In genomic region chr12:110207246-110207852, GRCm38 (mm10) we compare ENCODE assay signal across 13 mouse cellular contexts.
DNase-seq lines count a peak whose midpoint lies in the region; ATAC-seq and TF ChIP-seq lines count a peak whose summit lies in the region.
"Had no signal": no experiment of that assay in that cellular context is flagged by ENCODE, and none has a peak within 500 bp of the region (broad histone marks: within the 10 kb centered on the region; RNA-seq: fewer than 3 reads in every experiment).

No protein-coding gene starts in this region.

- no peak for ATAC-seq in intestine, embryonic 15.5 days
- ATAC-seq in intestine, embryonic 16.5 days: no peak
- no peak for ATAC-seq in midbrain, postnatal 0 days (ENCODE audit: low FRiP score)
- no peak for ATAC-seq in midbrain, embryonic 16.5 days
- ATAC-seq in forebrain, embryonic 12.5 days (ENCODE audit: low FRiP score): no peak
- ATAC-seq in heart, embryonic 12.5 days (ENCODE audit: insufficient number of reproducible peaks, low FRiP score): no peak
- ATAC-seq: CD4-positive, CD25-positive, alpha-beta regulatory T cell, adult 4 months; forebrain, embryonic 16.5 days had no signal

- no peaks in the 10 kb centered on the region for H3K36me3 ChIP-seq in intestine, embryonic 15.5 days
- H3K36me3 ChIP-seq in intestine, embryonic 16.5 days (ENCODE audit: control insufficient read depth, insufficient read depth, low read length): no peaks in the 10 kb centered on the region
- H3K36me3 ChIP-seq in midbrain, postnatal 0 days (ENCODE audit: insufficient read depth, low read length): no peaks in the 10 kb centered on the region
- H3K36me3 ChIP-seq in midbrain, embryonic 16.5 days (ENCODE audit: control insufficient read depth, insufficient read depth, low read length): no peaks in the 10 kb centered on the region
- H3K36me3 ChIP-seq in forebrain, embryonic 12.5 days (replicated peaks): no peaks in the 10 kb centered on the region
- H3K36me3 ChIP-seq in heart, embryonic 12.5 days: no peaks in the 10 kb centered on the region
- H3K36me3 ChIP-seq: limb, embryonic 13.5 days; neural tube, embryonic 13.5 days had no signal

- H3K9me3 ChIP-seq in intestine, embryonic 15.5 days: no peaks in the 10 kb centered on the region
- no peaks in the 10 kb centered on the region for H3K9me3 ChIP-seq in intestine, embryonic 16.5 days (ENCODE audit: control insufficient read depth, low read length)
- no peaks in the 10 kb centered on the region for H3K9me3 ChIP-seq in midbrain, postnatal 0 days (ENCODE audit: low read length)
- H3K9me3 ChIP-seq in midbrain, embryonic 16.5 days (replicated peaks; ENCODE audit: control insufficient read depth, low read length, poor library complexity, severe bottlenecking): no peaks in the 10 kb centered on the region
- no peaks in the 10 kb centered on the region for H3K9me3 ChIP-seq in forebrain, embryonic 12.5 days
- H3K9me3 ChIP-seq in heart, embryonic 12.5 days (replicated peaks): no peaks in the 10 kb centered on the region
- H3K9me3 ChIP-seq: limb, embryonic 13.5 days; neural tube, embryonic 13.5 days had no signal

- H3K4me2 ChIP-seq in intestine, embryonic 15.5 days (replicated peaks): no peak overlapping the region; the same call in 1 of the 2 replicates
- no peak overlapping the region for H3K4me2 ChIP-seq in intestine, embryonic 16.5 days (ENCODE audit: low read depth, low read length)
- no peak overlapping the region for H3K4me2 ChIP-seq in midbrain, postnatal 0 days (ENCODE audit: low read depth, low read length, poor library complexity, severe bottlenecking)
- no peak overlapping the region for H3K4me2 ChIP-seq in midbrain, embryonic 16.5 days (ENCODE audit: low read length)
- H3K4me2 ChIP-seq in forebrain, embryonic 12.5 days: no peak overlapping the region
- no peak overlapping the region; the same call in 1 of the 2 replicates for H3K4me2 ChIP-seq in heart, embryonic 12.5 days
- H3K4me2 ChIP-seq: limb, embryonic 13.5 days; neural tube, embryonic 13.5 days had no signal

- H3K4me3 ChIP-seq in intestine, embryonic 15.5 days (replicated peaks): no peak overlapping the region
- H3K4me3 ChIP-seq in intestine, embryonic 16.5 days (ENCODE audit: low read length): no peak overlapping the region
- H3K4me3 ChIP-seq in midbrain, postnatal 0 days (ENCODE audit: low read depth, low read length): no peak overlapping the region
- no peak overlapping the region for H3K4me3 ChIP-seq in midbrain, embryonic 16.5 days (ENCODE audit: low read depth, low read length)
- H3K4me3 ChIP-seq in forebrain, embryonic 12.5 days (replicated peaks): no peak overlapping the region
- H3K4me3 ChIP-seq in heart, embryonic 12.5 days: no peak overlapping the region
- H3K4me3 ChIP-seq: limb, embryonic 13.5 days; neural tube, embryonic 13.5 days had no signal

- H3K27me3 ChIP-seq in intestine, embryonic 15.5 days (replicated peaks): 0 out of 2 replicates have a peak, but pooled peaks cover 4% of the 10 kb centered on the region
- H3K27me3 ChIP-seq in intestine, embryonic 16.5 days (replicated peaks; ENCODE audit: control insufficient read depth, insufficient read depth, low read length): no peaks in the 10 kb centered on the region
- no peaks in the 10 kb centered on the region for H3K27me3 ChIP-seq in midbrain, postnatal 0 days (ENCODE audit: insufficient read depth, low read length)
- no peaks in the 10 kb centered on the region for H3K27me3 ChIP-seq in midbrain, embryonic 16.5 days (ENCODE audit: control insufficient read depth, insufficient read depth, low read depth, low read length)
- peaks cover 6% of the 10 kb centered on the region; the same call in 1 of the 2 replicates for H3K27me3 ChIP-seq in forebrain, embryonic 12.5 days
- H3K27me3 ChIP-seq in heart, embryonic 12.5 days (replicated peaks): peaks cover 34% of the 10 kb centered on the region

- TF ChIP-seq CTCF in midbrain, postnatal 0 days (IDR thresholded peaks at IDR 0.05): no peak

- peaks cover 28% of the 10 kb centered on the region for H3K4me1 ChIP-seq in intestine, embryonic 15.5 days (replicated peaks)
- peaks cover 34% of the 10 kb centered on the region for H3K4me1 ChIP-seq in intestine, embryonic 16.5 days (ENCODE audit: control insufficient read depth, insufficient read depth, low read length)
- H3K4me1 ChIP-seq in midbrain, postnatal 0 days (ENCODE audit: insufficient read depth, low read length): peaks cover 5% of the 10 kb centered on the region; the same call in 1 of the 2 replicates
- peaks cover 6% of the 10 kb centered on the region; the same call in 1 of the 2 replicates for H3K4me1 ChIP-seq in midbrain, embryonic 16.5 days (ENCODE audit: control insufficient read depth, insufficient read depth, low read length)
- peaks cover 11% of the 10 kb centered on the region for H3K4me1 ChIP-seq in forebrain, embryonic 12.5 days
- H3K4me1 ChIP-seq in heart, embryonic 12.5 days (replicated peaks): 0 out of 2 replicates have a peak, but pooled peaks cover 7% of the 10 kb centered on the region

- peak; percentile 50 for DNase-seq in midbrain, postnatal 0 days (ENCODE audit: low spot score)
- peak; percentile 8 for DNase-seq in fat pad, adult 2 months (ENCODE audit: extremely low read depth, low read depth, low spot score)
- DNase-seq in yolk sac, embryonic 10.5 days (ENCODE audit: low spot score): peak; percentile 77
- DNase-seq: cerebellum, adult 2 months had no signal

- 0 out of 2 replicates have a peak overlapping the region, but pooled peaks have one; percentile 11 for H3K27ac ChIP-seq in intestine, embryonic 15.5 days
- no peak overlapping the region for H3K27ac ChIP-seq in intestine, embryonic 16.5 days (ENCODE audit: low read length)
- H3K27ac ChIP-seq in midbrain, postnatal 0 days (ENCODE audit: low read depth, low read length): no peak overlapping the region
- H3K27ac ChIP-seq in midbrain, embryonic 16.5 days (ENCODE audit: low read length): no peak overlapping the region
- H3K27ac ChIP-seq in forebrain, embryonic 12.5 days: no peak overlapping the region
- H3K27ac ChIP-seq in heart, embryonic 12.5 days (ENCODE audit: poor library complexity, severe bottlenecking): no peak overlapping the region
- H3K27ac ChIP-seq: limb, embryonic 13.5 days; neural tube, embryonic 13.5 days had no signal

- H3K9ac ChIP-seq in intestine, embryonic 15.5 days: no peak overlapping the region
- no peak overlapping the region for H3K9ac ChIP-seq in intestine, embryonic 16.5 days (ENCODE audit: low read depth, low read length)
- H3K9ac ChIP-seq in midbrain, postnatal 0 days (replicated peaks; ENCODE audit: low read length, poor library complexity, severe bottlenecking): no peak overlapping the region
- H3K9ac ChIP-seq in midbrain, embryonic 16.5 days (ENCODE audit: low read depth, low read length): no peak overlapping the region
- H3K9ac ChIP-seq in forebrain, embryonic 12.5 days: no peak overlapping the region
- no peak overlapping the region for H3K9ac ChIP-seq in heart, embryonic 12.5 days
- H3K9ac ChIP-seq: limb, embryonic 13.5 days; neural tube, embryonic 13.5 days had no signal

- WGBS in intestine, embryonic 15.5 days: 40% methylated on average over 9 of the region's 9 CpGs
- 40% methylated on average over 9 of the region's 9 CpGs for WGBS in intestine, embryonic 16.5 days
- 30% methylated on average over 9 of the region's 9 CpGs for WGBS in midbrain, postnatal 0 days
- WGBS in midbrain, embryonic 16.5 days: 26% methylated on average over 9 of the region's 9 CpGs
- 35% methylated on average over 9 of the region's 9 CpGs for WGBS in forebrain, embryonic 12.5 days
- 47% methylated on average over 9 of the region's 9 CpGs for WGBS in heart, embryonic 12.5 days

Comparison
In these comparisons a context has a peak if more than half of its experiments do, and no peak if none do; other contexts are left out.
1. DNase-seq: peak in every context shown above with its lines; median percentile 77 in yolk sac, embryonic 10.5 days; 50 in midbrain, postnatal 0 days; 8 in fat pad, adult 2 months.